Mouse (Mus musculus) limb, embryonic 13.5 days (tissue): ENCODE data around the gene AI661453. TPM values are rescaled to one million over a fixed set of nuclear protein-coding genes. Genes with fewer than 3 reads are reported as not detected.
A peak's percentile ranks its signal among the peaks of the same experiment; 100 is the strongest.

Source experiments
- ATAC-seq: fragments of 200-750 bp; cut with Nextera tagmentation; 2 replicates; pipeline ENCODE4 v1.8.0; 2017; ENCODE audit warnings: low read depth, moderate number of reproducible peaks, moderate TSS enrichment; ENCODE audit not compliant: low FRiP score
- H3K27ac ChIP-seq: fragments of 300-500 bp; sonication (generic); 2 replicates; pipeline ENCODE4 v1.5.1; 2015; ENCODE audit warnings: inconsistent platforms, mild to moderate bottlenecking, moderate library complexity
- H3K27me3 ChIP-seq: fragments of 300-500 bp; sonication (generic); 2 replicates; pipeline ENCODE4 v1.6.1; 2015; ENCODE audit warnings: mild to moderate bottlenecking, inconsistent platforms
- H3K36me3 ChIP-seq: fragments of 300-500 bp; sonication (generic); 2 replicates; pipeline ENCODE4 v1.6.1; 2015; ENCODE audit warnings: inconsistent platforms, mild to moderate bottlenecking, moderate library complexity
- H3K4me1 ChIP-seq: fragments of 300-500 bp; sonication (generic); 2 replicates; pipeline ENCODE4 v1.6.1; 2015; ENCODE audit warnings: inconsistent platforms
- H3K4me2 ChIP-seq: fragments of 300-500 bp; sonication (generic); replicated peaks from 2 replicates; pipeline ENCODE4 v1.6.1; 2015; ENCODE audit warnings: inconsistent platforms, mild to moderate bottlenecking, moderate library complexity
- H3K4me3 ChIP-seq: fragments of 300-500 bp; sonication (generic); 2 replicates; pipeline ENCODE4 v1.5.1; 2015; ENCODE audit warnings: moderate library complexity, mild to moderate bottlenecking, inconsistent platforms
- H3K9ac ChIP-seq: fragments of 300-500 bp; sonication (generic); 2 replicates; pipeline ENCODE4 v1.6.1; 2015; ENCODE audit warnings: mild to moderate bottlenecking, inconsistent platforms
- H3K9me3 ChIP-seq: fragments of 300-500 bp; sonication (generic); 2 replicates; pipeline ENCODE4 v1.6.1; 2016; ENCODE audit warnings: inconsistent platforms
- WGBS: fragments of 180-500 bp; shearing (Covaris S2); methylation state at CpG from one replicate; pipeline ENCODE4 v1.1.7; 2015; 5-methylcytosine and 5-hydroxymethylcytosine counted together
- polyA plus RNA-seq: library from polyadenylated mRNA; unstranded; fragments of >200 nt; fragmentation: Nextera tagmentation; extraction: Ambion mirVana; gene quantifications from 2 replicates; pipeline ENCODE4 v1.2.1, GENCODE M21; 2015

Gene AI661453
- polyA plus RNA-seq, 1 experiment from 2014 or later = 0.99 TPM

GRCm38 (mm10) chr17:47506697-47507096 lies 70.3 kb downstream of the AI661453 start:
- Histone ChIP-seq H3K4me1 (peaks cover 53% of the 10 kb centered on the region), H3K9ac (no peak overlapping the region), H3K27me3 (no peaks in the 10 kb centered on the region), H3K4me3 (no peak overlapping the region), H3K4me2 (no peak overlapping the region), H3K36me3 (no peaks in the 10 kb centered on the region), H3K9me3 (no peaks in the 10 kb centered on the region), H3K27ac (no peak overlapping the region)
- WGBS = 79% methylated on average over 4 of the region's 4 CpGs
- no peak for ATAC-seq

GRCm38 (mm10) chr17:47507523-47507922 lies 71.1 kb downstream of the AI661453 start:
- Histone ChIP-seq H3K27ac (peak overlapping the region; percentile 91; the same call in 1 of the 2 replicates), H3K9me3 (no peaks in the 10 kb centered on the region)
- 86% methylated on average over 2 of the region's 2 CpGs for whole genome bisulfite sequencing

GRCm38 (mm10) chr17:47508012-47508608 lies 71.7 kb downstream of the AI661453 start:
- Histone ChIP-seq H3K9me3 (no peaks in the 10 kb centered on the region), H3K27ac (peak overlapping the region; percentile 91), H3K9ac (no peak overlapping the region), H3K36me3 (no peaks in the 10 kb centered on the region), H3K4me3 (peak overlapping the region; percentile 22), H3K4me1 (peaks cover 60% of the 10 kb centered on the region), H3K27me3 (no peaks in the 10 kb centered on the region), H3K4me2 (peak overlapping the region; percentile 57)
- WGBS = 26% methylated on average over 12 of the region's 12 CpGs
- ATAC-seq = peak; percentile 72

More at GRCm38 (mm10) chr17:47507523-47507922, 71.1 kb downstream of the AI661453 start:
- H3K9ac ChIP-seq = no peak overlapping the region
- no peaks in the 10 kb centered on the region for H3K27me3 ChIP-seq
- peaks cover 57% of the 10 kb centered on the region for H3K4me1 ChIP-seq
- H3K4me2 ChIP-seq = peak overlapping the region; percentile 57
- H3K4me3 ChIP-seq = no peak overlapping the region
- no peak for ATAC-seq
- H3K36me3 ChIP-seq = no peaks in the 10 kb centered on the region

GRCm38 (mm10) chr17:47509031-47509705 lies 72.8 kb downstream of the AI661453 start:
- 52% methylated on average over 9 of the region's 9 CpGs for WGBS
- Histone ChIP-seq H3K4me2 (no peak overlapping the region), H3K27me3 (no peaks in the 10 kb centered on the region), H3K4me3 (no peak overlapping the region), H3K4me1 (peaks cover 67% of the 10 kb centered on the region), H3K36me3 (no peaks in the 10 kb centered on the region), H3K27ac (no peak overlapping the region; the same call in 1 of the 2 replicates), H3K9ac (no peak overlapping the region), H3K9me3 (no peaks in the 10 kb centered on the region)
- no peak for ATAC-seq

- WGBS = 11% methylated on average over 25 of the region's 25 CpGs
- no peak overlapping the region; the same call in 1 of the 2 replicates for H3K9ac ChIP-seq
Measured at GRCm38 (mm10) chr17:47511111-47512020, 75.0 kb downstream of the AI661453 start.

GRCm38 (mm10) chr17:47512956-47513775 lies 76.8 kb downstream of the AI661453 start:
- H3K4me1 ChIP-seq = peaks cover 45% of the 10 kb centered on the region
- no peak overlapping the region for H3K4me3 ChIP-seq
- no peaks in the 10 kb centered on the region for H3K27me3 ChIP-seq
- 0 out of 2 replicates have a peak overlapping the region, but pooled peaks have one; percentile 19 for H3K9ac ChIP-seq
- H3K36me3 ChIP-seq = no peaks in the 10 kb centered on the region; the same call in 1 of the 2 replicates
- no peaks in the 10 kb centered on the region for H3K9me3 ChIP-seq
- peak overlapping the region; percentile 10; the same call in 1 of the 2 replicates for H3K27ac ChIP-seq
- no peak for ATAC-seq
- no peak overlapping the region for H3K4me2 ChIP-seq
- 61% methylated on average over 10 of the region's 10 CpGs for WGBS

More at GRCm38 (mm10) chr17:47511111-47512020, 75.0 kb downstream of the AI661453 start:
- H3K36me3 ChIP-seq = no peaks in the 10 kb centered on the region; the same call in 1 of the 2 replicates
- ATAC-seq = peak; percentile 90
- no peaks in the 10 kb centered on the region for H3K9me3 ChIP-seq
- peaks cover 46% of the 10 kb centered on the region for H3K4me1 ChIP-seq
- peak overlapping the region; percentile 28 for H3K4me3 ChIP-seq
- H3K27ac ChIP-seq = peak overlapping the region; percentile 71
- H3K27me3 ChIP-seq = no peaks in the 10 kb centered on the region
- H3K4me2 ChIP-seq = peak overlapping the region; percentile 54

GRCm38 (mm10) chr17:47515180-47515844 lies 78.9 kb downstream of the AI661453 start:
- ATAC-seq = no peak
- Histone ChIP-seq H3K4me3 (no peak overlapping the region), H3K4me1 (peaks cover 47% of the 10 kb centered on the region), H3K4me2 (no peak overlapping the region), H3K36me3 (no peaks in the 10 kb centered on the region; the same call in 1 of the 2 replicates), H3K27me3 (no peaks in the 10 kb centered on the region), H3K27ac (no peak overlapping the region), H3K9ac (no peak overlapping the region), H3K9me3 (no peaks in the 10 kb centered on the region)
- WGBS = 80% methylated on average over 7 of the region's 7 CpGs

- ATAC-seq = no peak
- Histone ChIP-seq H3K4me3 (no peak overlapping the region), H3K27ac (no peak overlapping the region), H3K4me1 (peaks cover 42% of the 10 kb centered on the region), H3K9ac (no peak overlapping the region), H3K4me2 (no peak overlapping the region), H3K9me3 (no peaks in the 10 kb centered on the region), H3K27me3 (no peaks in the 10 kb centered on the region), H3K36me3 (no peaks in the 10 kb centered on the region; the same call in 1 of the 2 replicates)
- WGBS = 92% methylated on average over 3 of the region's 3 CpGs
Measured at GRCm38 (mm10) chr17:47516232-47516631, 79.8 kb downstream of the AI661453 start.

- no peaks in the 10 kb centered on the region; the same call in 1 of the 2 replicates for H3K36me3 ChIP-seq
- H3K4me2 ChIP-seq = peak overlapping the region; percentile 47
- ATAC-seq = peak; percentile 64
- no peaks in the 10 kb centered on the region for H3K9me3 ChIP-seq
- H3K4me3 ChIP-seq = peak overlapping the region; percentile 4; the same call in 1 of the 2 replicates
- peaks cover 50% of the 10 kb centered on the region for H3K4me1 ChIP-seq
- H3K9ac ChIP-seq = peak overlapping the region; percentile 48; the same call in 1 of the 2 replicates
- no peaks in the 10 kb centered on the region for H3K27me3 ChIP-seq
- WGBS = 13% methylated on average over 8 of the region's 8 CpGs
- peak overlapping the region; percentile 96 for H3K27ac ChIP-seq
Measured at GRCm38 (mm10) chr17:47518205-47518604, 81.8 kb downstream of the AI661453 start.
